Mouse (Mus musculus): ENCODE data around the gene Stfa2. TPM values are rescaled to one million over a fixed set of nuclear protein-coding genes. Genes with fewer than 3 reads are reported as not detected.
"Not testable (repeated sequence)": the region's sequence is repeated elsewhere in the genome, so short reads cannot be mapped to it uniquely, and the experiment has no call there.

Gene Stfa2
- total RNA-seq (2021) = not detected
- long read RNA-seq, experiment 1 = 0 reads
- long read RNA-seq, experiment 2 = 0 reads

- DNase-seq (ENCODE audit: low spot score in 2 of 2) = no peak
- intact Hi-C loops (cut with DNase I) = no loop called here
These were observed at the start of gene Stfa2 for GRCm38 (mm10) chr16:36408357-36408756. TSS of gene Stfa2 (minus strand) at chr16:36408457.

GRCm38 (mm10) chr16:36455342-36455802, 47.1 kb upstream of the Stfa2 start, which contains the start of gene Stfa3:
TSS of gene Stfa3 (minus strand) at chr16:36455392.
- intact Hi-C loops (cut with DNase I) = no loop called here

GRCm38 (mm10) chr16:36420979-36421378, 12.7 kb upstream of the Stfa2 start:
- intact Hi-C loops (cut with DNase I); DNase-seq (ENCODE audit: low spot score in 2 of 2): not testable (repeated sequence)

More at GRCm38 (mm10) chr16:36455342-36455802, 47.1 kb upstream of the Stfa2 start, which contains the start of gene Stfa3:
- no peak for DNase-seq (ENCODE audit: low spot score in 2 of 2)

GRCm38 (mm10) chr16:36389060-36389459, 19.2 kb downstream of the Stfa2 start:
- no peak for DNase-seq (ENCODE audit: low spot score in 2 of 2)
- intact Hi-C loops (cut with DNase I) = no loop called here

GRCm38 (mm10) chr16:36367648-36368047, 40.6 kb downstream of the Stfa2 start, which contains the start of gene BC100530:
TSS of gene BC100530 (minus strand) at chr16:36367748.
- intact Hi-C loops (cut with DNase I) = not testable (repeated sequence)

More at GRCm38 (mm10) chr16:36367648-36368047, 40.6 kb downstream of the Stfa2 start, which contains the start of gene BC100530:
- not testable (repeated sequence) for DNase-seq (ENCODE audit: low spot score in 2 of 2)

Other genes with a start within 250 kb of the Stfa2 start
- gene Gm5483, start 224.2 kb downstream of the Stfa2 start, total RNA-seq (2021) = not detected
- not detected for gene Gm5416, start 198.1 kb downstream of the Stfa2 start, total RNA-seq (2021)
- not detected for gene 2010005H15Rik, start 187.0 kb downstream of the Stfa2 start, total RNA-seq (2021)
- not detected for gene Stfa1, start 131.5 kb downstream of the Stfa2 start, total RNA-seq (2021)
- not detected for gene BC117090, start 74.1 kb downstream of the Stfa2 start, total RNA-seq (2021)
- not detected for gene BC100530, start 40.7 kb downstream of the Stfa2 start, total RNA-seq (2021)
- not detected for gene Stfa3, start 46.9 kb upstream of the Stfa2 start, total RNA-seq (2021)
- gene Casr, start 153.7 kb upstream of the Stfa2 start, total RNA-seq (2021) = 1 to 10 TPM; 3.3 to 7.1 TPM